Mouse (Mus musculus) heart, postnatal 4 days (tissue): Measurements from ENCODE around the gene Zfp771. TPM values are rescaled to one million over a fixed set of nuclear protein-coding genes. Genes with fewer than 3 reads are reported as not detected.
A peak's percentile ranks its signal among the peaks of the same experiment; 100 is the strongest.
"Not testable (repeated sequence)": the region's sequence is repeated elsewhere in the genome, so short reads cannot be mapped to it uniquely, and the experiment has no call there.

Experiments used
- DNase-seq: peaks from one replicate; pipeline ENCODE4 v3.0.0; 2021
- total RNA-seq, 2 experiments: library from RNA; stranded (reverse); gene quantifications; 2 replicates each; pipeline ENCODE4 v1.2.3; 2021

The Zfp771 gene
- total RNA-seq, 2 experiments from 2014 or later, result 11.6 to 14.2 TPM

DNA sequence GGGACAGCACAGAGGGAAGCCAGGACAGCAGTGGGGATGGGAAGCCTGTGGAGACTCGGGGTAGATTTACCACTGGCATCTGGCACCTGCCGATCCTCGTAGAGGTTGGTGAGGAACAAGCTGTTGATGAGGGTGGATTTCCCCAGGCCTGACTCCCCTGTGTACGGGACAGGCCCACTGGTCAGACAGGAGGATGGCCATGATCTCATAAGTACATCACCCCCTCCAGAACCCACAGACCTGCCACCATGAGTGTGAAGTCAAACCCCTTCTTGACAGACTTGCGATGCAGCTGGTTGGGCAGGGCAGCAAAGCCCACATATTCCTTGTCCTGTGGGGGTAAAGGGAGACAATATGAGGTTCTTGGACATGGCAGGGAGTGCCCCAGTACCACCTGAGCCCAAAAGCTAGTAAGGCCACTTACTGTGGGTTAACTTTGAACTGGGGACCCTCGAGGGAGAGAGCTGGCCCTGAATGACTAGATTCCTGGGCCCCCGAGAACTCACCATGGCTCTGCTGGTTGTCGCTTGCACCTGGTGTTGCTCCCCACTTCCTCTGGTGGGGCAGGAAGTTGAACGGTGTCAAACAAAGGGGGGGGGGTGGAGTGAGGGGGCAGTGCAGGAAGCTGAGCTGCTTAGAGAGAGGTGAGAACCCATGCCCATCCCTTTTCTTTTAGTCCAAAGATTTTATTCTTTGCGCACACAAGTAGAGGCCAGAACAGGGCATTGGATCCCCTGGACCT lies 26.0 kb upstream of the Zfp771 start:
- no peak for DNase-seq

DNA sequence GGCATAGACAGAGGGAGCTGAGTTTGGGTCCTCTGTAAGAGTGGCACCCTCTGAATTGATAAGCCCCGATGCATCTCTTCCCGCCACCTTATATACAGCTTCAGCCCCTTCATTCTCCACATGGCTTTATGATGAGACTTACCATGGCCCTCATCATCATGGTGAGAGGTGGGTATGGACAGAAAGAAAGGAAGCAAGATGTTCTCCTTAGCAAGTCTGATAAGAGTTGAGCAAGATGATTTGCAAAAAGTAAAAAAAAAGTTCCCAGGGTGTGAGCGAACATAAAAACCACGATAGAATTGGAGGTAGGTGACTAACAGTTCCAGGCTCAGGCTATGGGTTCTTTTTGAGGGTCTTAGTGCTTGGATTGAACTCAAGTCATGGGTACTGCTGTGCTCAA lies 25.4 kb upstream of the Zfp771 start:
- no peak for DNase-seq

DNA sequence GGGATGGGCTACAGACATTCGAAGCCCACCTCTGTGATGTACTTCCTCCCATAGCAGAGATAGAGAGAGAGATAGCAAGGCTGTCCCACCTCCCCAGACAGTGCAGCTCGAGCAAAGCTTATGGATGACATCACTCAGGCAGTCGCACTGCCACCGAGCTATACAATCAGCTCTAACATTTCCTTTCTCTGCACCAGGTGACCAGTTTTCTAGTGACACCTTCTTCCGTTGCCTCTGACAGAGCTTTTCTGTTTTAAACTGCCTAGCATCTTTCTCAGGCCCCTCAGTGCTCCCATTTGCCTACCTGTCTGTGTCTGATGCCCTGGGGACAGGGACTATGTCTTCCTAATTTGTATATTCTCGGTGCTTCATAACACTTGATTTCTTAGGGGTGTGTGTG lies 23.6 kb upstream of the Zfp771 start:
- no peak for DNase-seq

DNA sequence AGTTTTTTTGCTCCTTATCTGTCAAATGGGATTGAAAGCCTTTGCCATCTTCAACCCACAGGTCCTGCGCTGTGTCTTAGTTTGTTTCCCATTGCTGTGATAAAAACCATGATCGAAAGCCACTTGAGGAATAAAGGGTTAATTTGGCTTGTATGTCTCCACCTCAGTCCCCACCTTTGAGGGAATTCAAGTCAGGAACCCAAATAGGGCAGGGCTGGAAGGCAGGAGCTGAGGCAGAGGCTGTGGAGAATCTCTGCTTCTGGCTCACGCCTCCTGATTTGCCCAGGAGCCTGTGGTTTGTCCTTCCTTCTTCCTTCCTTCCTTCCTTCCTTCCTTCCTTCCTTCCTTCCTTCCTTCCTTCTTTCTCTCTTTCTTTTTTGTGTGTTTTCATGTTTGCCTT lies 21.0 kb upstream of the Zfp771 start:
- no peak for DNase-seq

DNA sequence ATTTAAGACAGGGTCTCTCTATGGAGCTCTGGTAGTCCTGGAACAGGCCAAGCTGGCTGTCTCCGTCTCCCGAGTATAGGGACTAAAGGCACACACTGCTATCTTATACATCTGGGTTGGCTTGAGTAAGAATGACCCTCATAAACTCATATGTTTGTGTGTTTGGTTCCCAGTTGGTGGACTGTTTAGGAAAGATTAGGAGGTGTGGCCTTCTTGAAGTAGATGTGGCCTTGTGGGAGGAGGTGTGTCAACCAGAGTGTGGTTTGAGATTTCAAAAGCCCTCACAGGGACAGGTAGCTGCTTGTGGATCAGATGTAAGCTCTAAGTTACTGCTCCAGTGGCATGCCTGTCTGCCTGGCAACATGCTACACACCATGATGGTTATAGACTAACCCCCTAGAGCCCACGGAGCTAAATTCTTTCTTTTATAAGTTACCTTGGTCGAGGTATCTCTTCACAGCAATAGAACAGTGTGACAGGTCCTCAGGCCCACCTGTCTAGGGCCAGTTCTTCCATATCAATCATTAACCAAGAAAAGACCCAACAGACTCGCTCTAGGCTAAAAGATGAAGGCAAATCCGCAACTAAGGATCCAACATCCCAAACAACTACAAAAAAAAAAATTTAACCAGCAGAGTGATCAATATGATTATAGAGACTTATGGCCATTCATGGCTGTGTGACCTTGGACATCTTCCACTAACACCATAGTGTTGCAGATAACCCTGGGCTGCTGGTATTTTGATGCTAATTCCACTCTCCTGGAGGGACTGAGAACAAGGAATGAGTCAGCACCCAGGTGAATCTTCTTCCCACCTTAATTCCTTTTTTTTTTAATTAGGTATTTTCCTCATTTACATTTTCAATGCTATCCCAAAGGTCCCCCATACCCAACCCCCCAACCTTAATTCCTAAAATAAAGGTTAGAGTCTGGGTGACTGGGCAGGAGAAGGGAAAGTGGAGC lies 20.3 kb upstream of the Zfp771 start:
- DNase-seq, result no peak

DNA sequence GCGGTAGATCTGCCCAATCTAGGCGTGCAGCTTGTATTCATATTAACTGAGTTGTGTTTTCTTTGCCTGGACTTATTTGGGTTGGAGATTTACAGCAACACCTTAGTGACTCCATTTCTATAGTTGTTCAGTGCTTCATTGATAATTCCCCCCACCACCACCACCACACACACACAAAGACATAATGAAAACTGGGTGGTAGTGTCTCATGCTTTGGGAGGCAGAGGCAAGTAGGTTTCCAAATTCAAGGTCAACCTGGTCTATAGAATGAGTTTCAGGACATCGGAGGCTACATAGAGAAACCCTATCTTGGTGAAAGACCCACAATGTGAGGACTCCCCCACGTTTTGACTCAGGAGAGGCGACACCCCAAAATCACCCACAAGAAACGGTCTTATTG lies 19.5 kb upstream of the Zfp771 start:
- DNase-seq, result no peak

DNA sequence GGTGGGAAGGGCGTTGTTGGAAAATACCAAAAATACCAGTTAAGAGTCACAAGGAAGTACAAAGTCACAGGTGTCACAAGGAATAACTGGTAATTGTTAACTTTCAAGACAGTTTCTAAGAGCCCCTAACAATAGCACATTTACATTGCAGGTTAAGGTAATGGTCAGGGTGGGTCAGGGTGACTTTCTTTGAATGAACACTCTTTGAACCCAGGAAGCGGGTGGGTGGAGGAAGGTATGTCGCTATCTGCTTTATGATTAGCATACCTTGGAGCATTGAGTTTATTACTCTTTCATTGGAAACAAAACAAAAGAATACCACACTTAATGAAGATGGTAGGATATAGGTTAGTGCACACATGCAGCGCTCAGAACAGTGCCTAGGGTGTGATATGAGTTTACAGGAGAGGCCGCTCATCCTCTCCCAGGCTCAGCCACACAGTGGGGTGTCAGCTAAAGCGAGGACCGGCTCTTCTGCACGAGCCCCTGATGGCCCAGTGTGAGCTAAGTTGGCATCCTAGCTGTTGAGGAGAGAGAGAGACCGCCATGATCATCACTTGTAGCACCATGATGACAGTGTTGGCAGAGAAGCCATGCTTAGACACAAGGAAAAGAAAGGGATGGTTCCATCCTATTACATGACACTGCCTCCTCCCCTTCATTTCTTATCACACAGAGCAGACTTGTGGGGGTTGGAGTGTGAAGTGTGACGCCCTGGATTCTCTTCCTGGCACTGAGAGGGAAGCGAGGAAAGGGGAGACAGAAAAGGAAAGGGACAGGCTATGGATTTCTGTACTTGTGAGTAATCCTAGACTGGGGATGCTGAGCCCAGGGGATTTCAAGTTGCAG lies 18.7 kb upstream of the Zfp771 start:
- DNase-seq, result no peak

DNA sequence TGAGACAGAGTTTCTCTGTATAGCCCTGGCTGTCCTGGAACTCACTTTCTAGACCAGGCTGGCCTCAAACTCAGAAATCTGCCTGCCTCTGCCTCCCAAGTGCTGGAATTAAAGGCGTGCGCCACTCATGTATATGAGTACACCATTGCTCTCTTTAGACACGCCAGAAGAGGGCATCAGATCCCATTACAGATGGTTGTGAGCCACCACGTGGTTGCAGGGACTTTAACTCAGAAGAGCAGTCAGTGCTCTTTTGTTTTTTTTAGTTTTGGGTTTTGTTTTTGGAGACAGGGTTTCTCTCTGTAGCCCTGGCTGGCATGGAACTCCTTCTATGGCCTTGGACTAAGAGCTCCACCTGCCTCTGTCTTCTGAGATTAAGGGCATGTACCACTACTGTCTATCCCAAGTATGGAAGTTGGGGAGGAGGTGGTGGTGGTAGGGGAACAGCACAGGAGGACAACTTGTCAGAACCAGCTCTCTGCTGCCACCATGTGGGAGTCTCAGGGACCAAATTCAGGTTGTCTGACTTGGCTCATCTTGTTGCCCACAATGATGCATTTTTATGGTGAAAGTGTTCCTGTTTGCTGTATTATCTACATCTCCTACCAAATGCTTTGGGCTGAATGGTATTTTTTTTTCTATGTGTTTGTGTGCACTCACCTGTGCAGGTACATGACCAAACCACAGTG lies 15.3 kb upstream of the Zfp771 start:
- DNase-seq, result peak; percentile 91

DNA sequence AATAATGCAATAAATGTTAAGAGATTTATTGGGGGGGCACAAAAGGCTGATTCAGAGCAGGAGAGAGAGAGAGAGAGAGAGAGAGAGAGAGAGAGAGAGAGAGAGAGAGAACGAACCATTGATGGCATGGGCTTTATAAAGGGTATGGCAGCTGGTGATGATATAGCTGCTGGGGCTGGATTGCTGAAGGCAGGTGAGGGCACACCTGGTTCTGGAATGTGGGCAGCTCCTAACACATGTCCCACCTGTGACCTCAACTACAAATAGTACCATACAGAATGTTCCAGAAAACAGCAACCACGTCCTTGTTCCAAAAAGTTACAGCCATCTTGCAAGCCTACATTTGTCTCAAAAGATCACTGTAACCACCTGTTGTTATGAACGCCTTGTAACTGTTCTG lies 12.7 kb upstream of the Zfp771 start:
- no peak for DNase-seq

DNA sequence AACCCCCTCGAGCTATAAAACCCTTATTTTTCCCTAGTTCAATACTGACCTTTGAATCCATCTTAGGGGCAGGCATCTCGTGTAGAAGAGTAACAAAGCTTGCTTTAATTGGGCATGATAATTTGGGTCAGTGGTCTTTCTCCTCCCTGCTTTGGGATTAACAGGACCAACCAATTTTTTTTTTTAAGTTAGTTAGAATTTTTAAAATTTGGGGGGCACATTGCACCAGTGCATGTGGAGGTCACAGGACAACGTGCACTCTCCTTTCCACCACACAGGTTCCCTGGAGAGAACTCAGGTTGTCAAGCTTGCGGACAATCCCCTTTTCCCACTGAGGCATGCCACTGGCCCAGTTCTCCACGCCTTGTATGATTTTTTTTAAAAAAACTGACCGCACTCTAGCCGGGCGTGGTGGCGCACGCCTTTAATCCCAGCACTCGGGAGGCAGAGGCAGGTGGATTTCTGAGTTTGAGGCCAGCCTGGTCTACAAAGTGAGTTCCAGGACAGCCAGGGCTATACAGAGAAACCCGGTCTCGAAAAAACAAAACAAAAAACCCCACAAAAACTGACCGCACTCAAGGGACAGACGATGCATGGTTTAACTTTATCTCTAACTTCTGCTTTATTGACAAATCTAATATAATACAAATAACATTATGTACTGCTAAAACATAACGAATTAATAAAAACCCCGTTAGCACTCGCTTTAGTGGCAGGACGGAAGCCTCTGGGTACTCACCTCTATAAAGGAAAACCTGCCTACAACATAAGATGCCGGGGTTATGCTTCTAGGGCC lies 12.1 kb upstream of the Zfp771 start:
- DNase-seq, result no peak

DNA sequence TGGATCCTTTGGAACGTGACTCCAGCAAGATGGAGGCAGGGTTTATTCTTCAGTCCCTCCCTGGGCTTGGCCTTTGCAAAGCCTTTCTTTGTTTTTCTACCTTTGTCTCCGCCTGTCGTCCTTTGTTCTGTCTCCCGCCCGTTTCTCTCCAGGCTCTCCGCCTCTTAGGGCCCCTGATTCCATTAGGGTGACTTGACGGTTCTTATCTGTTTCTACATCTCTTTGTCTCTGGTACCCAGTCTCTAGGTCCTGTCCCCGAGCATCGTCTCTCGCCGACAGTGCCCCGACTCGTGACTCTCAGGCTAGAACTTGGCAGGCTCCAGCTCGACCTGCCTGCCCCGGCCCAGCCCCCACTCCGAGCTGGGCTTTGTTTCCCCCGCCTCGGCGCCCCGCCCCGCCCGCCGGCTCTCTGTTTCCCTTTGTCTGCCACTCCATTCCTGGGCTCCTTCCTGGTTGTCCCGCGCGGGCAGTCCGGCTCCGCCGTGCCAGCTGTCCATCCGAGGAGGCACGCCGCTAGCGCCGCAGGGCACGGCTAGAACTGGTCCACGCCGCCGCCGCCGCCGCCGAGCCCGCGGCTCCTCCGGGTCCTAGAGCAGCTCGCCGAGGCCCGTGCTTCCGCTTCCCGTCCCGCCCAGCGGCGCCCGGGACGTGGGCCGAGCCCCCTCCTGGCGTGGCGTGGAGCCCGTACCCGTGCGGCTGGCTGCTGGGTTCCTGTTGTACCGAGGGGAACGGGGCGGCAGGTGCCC lies 11.3 kb upstream of the Zfp771 start, which contains the start of the genes Zfp553 and Sept1:
Gene Zfp553 (plus strand): TSS at position 440 of the 746 bp plus-strand sequence.
Gene Sept1 (minus strand): TSS at position 509 of the 746 bp plus-strand sequence.
- peak; percentile 85 for DNase-seq

DNA sequence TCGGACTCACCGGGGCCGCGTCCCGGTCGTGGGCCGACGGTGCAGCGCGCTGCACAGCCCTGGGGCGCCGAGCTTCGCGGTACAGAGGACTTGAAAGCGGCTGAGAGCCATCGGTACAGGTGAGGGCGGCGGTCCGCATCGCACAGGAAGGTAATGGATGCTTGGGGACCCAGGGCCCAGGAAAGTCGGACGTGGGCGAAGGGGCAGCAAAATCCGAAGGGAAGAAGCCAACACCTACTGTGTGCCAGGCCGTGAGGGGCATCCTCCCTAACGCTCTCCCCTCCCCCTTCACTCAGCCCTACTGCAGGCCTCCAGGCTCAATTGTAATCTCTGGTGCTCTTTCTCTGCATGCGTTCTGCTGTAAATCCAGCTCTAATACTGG lies 10.7 kb upstream of the Zfp771 start:
- no peak for DNase-seq

DNA sequence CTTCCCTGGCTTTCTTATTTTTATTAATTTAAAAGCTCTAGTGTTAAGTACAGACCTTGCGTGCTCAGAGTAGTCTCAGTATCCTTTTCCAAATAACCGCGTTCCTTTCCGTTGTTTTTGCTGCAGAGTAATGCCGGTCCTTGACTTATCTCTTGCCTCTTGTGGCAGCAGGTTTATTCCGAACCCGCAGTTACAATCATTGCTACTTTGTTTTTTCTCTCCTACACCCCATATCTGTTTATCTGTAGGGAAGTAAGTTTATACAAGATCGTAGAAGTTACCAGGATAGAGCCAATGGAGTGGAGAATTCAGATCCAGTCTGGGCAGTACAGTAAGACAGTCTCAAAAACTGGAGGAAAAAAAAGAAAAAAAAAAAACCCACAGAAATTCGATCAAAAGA lies 10.3 kb upstream of the Zfp771 start:
- DNase-seq, result no peak

DNA sequence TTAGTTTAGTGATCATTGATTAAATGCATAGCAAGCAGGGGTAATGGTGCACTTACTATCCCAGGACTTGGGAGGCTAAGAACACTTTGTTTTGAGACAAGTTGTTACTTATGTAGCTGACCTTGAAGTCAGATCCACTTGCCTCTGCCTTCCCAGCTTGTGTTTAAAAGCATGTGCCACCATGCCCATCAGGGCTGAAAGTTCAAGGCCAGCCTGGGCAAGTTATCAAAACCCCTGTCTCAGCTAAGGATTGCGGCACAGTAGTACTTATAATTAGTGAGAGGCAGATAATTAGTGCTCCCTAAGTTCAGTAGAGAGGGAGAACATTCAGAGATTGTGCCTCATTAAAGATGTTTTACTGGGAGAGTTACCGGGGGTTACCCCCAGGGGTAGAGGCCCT lies 9.3 kb upstream of the Zfp771 start:
- DNase-seq, result no peak

DNA sequence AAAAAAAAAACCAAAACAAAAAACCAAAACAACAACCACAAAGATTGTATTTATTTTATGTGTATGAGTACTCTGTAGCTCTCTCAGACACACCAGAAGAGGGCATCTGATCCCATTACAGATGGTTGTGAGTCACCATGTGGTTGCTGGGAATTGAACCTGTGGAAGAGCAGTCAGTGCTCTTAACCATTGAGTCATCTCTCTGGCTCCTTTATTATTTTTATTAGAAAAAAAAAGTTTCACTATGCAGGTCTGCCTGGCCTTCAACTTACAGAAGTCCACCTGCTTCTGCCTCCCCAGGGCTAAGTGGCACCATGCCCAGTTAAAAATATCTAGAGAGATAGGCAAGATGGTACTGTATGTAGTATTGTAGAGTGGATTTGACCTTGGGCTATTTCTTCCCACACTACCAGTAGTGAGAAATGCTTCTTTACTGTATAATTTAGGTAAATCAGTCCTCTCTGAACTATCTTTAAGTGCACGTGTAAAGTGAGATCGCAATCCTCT lies 660 bp upstream of the Zfp771 start:
- no peak for DNase-seq

DNA sequence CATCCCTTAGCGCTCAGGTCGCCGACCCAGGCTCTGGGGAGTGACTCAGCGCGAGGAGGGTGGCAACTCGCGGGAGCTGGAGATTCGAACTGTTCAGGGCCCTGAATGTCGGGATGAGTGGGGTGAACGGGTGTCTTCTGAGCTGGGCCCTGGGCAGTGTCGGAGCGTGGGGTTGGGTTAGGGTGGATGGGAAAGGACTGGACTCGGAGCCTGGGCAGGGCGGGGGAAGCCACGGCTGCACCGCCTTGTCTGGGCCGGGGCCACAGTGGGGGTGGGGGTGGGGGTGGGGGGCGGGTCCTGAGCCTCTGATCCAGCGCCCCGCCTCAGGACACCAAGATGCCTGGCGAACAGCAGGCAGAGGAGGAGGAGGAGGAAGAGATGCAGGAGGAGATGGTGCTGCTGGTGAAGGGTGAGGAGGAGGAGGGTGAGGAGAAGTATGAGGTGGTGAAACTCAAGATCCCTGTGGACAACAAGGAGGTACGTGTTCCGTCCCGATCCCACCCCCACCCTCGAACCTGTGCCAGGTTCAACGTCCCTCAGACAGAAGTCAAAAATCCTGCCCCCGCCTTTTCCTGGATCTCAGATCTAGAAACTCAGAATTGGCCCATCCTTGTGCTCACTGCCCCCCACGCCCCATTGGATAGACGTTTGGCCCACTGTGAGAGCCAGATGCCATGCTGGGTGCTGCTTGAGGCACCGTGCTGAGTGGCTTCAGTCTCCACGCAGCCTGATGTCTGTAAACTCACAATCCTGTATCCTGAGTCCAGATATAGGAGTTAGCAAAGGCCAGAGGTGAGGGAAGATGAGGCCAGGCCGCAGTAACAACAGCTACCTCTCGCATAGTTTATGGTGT lies 810 bp downstream of the Zfp771 start:
- no peak for DNase-seq

DNA sequence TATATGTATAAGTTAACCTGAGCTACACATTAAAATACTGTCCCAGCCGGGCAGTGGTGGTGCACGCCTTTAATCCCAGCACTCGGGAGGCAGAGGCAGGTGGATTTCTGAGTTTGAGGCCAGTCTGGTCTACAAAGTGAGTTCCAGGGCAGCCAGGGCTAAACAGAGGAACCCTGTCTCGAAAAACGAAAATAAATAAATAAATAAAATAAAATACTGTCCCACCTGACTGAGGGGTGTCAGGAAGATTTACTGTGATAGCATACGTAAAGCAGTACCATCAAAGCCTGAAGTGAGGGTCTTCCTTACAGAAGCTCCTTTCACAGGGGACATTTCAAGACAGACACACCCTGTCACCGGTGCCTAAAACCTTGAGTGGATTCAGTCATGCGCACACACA lies 6.4 kb downstream of the Zfp771 start:
- DNase-seq, result not testable (repeated sequence)

DNA sequence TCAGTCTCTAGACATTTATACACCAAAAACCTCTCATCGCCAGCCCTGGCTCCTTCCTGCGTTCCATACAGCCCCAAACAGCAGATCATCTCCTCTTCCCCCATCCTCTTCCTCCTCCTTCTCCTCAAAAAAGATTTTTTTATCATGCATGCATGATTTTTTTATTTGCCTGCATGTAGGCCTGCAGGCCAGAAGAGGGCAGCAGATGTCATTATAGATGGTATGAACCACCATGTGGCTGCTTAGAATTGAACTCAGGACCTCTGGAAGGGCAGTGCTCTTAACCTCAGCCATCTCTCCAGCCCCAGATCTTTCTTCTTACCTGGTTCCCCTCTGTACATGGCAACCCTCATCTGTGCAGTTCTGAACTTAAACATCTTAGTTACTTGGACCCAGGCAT lies 8.3 kb downstream of the Zfp771 start:
- no peak for DNase-seq

DNA sequence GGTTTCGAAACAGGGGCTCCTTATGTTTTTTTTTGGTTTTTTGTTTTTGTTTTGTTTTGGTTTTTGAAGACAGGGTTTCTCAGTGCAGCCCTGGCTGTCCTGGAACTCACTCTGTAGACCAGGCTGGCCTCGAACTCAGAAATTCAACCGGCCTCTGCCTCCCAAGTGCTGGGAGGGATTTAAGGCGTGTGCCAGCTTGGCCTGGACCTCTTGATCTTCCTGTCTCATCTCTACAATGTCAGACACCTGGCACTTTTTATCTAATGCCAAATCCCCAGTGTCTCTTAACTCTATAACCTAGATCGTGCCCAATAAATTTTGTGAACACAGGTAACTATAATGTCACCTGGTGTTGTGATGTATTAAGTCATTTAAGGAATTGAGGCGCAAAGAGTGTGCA lies 9.3 kb downstream of the Zfp771 start:
- DNase-seq, result no peak
